Mouse (Mus musculus): ENCODE results near the gene Ddi2.

Gene Ddi2

GRCm38 (mm10) chr4:141655908-141656608, 67.2 kb downstream of the Ddi2 start:
- DNase-seq (ENCODE audit: low spot score in 2 of 2), result no peak

- DNase-seq (ENCODE audit: low spot score in 2 of 2), result no peak
Observed at GRCm38 (mm10) chr4:141654509-141654908, 68.7 kb downstream of the Ddi2 start.

GRCm38 (mm10) chr4:141653813-141654212, 69.4 kb downstream of the Ddi2 start:
- no peak for DNase-seq (ENCODE audit: low spot score in 2 of 2)

DNA sequence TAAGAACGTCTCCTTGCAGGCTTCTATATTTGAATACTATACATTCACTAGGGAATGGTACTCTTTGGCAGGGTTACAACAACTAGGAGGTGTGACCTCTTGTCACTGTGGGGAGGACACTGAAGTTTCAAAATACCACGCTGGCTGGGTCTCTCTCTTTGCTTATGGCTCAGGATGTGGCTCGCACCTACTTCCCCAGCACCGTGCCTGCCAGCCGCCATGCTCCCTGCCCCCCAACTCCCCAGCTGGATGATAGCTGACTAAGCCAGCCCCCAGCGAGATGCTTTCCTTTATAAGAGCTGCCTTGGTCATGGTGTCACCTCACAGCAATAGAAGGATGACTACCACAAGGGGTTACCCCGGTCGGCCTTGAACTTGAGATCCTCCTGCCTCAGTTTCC, 70.2 kb downstream of the Ddi2 start:
- no peak for DNase-seq (ENCODE audit: low spot score in 2 of 2)

DNA sequence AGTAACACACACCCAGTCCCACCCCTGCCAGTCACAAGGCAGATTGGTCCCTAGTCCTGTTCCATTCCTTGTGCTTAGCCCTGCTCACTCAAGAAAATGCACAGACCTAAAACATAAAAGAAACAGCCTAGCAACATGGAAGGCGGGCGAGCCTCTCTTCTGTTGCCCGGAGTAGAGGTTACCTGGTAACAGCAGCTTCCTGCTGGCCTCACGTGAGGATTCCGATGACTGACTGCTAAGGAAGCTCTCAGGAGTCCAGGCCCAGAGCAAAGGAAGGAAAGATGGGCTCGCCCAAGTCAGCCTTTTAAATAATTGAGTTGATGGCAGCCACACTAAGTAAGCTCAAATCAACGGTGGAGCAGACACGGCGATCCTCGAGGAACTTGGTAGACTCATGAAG, 71.3 kb downstream of the Ddi2 start:
- no peak for DNase-seq (ENCODE audit: low spot score in 2 of 2)

DNA sequence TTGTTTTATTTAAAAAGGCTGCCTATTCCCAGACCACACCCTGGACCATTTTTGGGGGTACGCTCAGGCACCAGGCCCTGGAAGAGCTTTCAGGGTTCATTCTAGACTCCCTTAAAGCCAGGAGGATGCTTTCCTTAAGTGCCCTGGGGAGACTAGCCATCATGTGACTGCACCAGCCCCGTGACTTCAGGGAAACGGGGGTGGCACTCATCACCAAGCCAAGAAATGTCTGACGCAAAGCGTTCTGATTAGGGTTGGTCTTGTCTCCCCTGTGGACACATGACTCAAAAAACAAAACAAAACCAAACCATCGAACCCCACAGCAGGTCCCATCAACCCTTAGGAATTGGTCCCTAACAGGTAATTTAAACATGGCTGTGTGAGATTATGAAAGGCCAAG, 71.9 kb downstream of the Ddi2 start:
- DNase-seq (ENCODE audit: low spot score in 2 of 2), result no peak

DNA sequence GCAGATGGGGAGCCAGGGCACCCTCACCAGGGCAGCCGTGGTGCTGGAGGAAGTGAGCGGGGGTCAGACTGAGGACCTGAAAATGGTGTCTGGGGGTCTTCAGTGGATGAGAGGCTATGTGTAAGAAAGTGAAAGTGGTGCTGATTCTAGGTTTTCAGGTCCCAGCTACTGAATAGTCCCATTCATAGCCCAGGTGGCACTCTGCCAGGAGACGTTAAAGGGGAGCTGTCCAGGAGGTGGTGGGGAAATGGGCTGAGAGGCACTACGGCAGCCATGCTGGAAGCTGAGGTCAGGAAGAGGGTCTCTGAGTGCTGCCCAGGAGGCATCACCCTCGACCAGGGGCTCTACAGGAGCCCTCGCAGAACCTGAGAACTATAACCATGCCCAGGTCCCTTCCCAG, 74.0 kb downstream of the Ddi2 start:
- DNase-seq (ENCODE audit: low spot score in 2 of 2), result no peak

GRCm38 (mm10) chr4:141648262-141648661, 75.0 kb downstream of the Ddi2 start:
- no peak for DNase-seq (ENCODE audit: low spot score in 2 of 2)

DNA sequence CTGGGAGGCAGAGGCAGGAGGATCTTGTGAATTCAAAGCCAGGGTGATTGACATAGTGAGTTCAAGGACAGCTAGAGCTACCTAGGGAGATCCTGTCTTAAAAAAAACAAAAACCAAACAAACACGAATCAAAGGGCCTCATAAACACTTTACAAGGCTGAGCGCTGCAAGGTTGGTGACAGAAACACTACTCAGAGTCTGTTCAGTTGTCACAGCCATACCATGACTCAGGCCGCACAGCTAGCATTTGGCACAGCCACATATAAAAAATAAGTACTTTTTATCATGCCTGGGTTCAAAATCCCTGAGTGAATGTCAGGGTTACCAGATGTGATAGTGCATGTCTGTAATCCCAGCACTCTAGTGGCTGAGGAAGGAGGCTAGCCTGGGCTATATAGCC, 76.0 kb downstream of the Ddi2 start:
- DNase-seq (ENCODE audit: low spot score in 2 of 2), result no peak

DNA sequence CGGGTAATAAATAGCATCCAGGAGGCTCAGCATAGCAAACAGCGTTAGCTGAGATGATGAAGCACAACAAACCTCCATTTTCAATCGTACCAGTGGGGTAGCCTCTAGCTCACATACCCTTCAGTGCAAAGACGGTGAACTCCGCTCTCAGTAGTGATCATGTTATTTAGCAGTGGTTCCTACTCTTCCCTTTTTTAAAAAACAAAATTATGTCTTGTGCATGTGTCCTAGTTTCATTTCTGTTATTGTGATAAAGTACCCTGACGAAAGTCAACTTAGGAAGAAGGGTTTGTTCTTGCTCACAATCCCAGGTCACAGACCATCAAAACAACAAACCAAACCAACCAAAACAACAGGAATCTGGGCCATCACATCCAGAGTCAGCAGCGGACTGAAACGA, 77.2 kb downstream of the Ddi2 start:
- no peak for DNase-seq (ENCODE audit: low spot score in 2 of 2)

DNA sequence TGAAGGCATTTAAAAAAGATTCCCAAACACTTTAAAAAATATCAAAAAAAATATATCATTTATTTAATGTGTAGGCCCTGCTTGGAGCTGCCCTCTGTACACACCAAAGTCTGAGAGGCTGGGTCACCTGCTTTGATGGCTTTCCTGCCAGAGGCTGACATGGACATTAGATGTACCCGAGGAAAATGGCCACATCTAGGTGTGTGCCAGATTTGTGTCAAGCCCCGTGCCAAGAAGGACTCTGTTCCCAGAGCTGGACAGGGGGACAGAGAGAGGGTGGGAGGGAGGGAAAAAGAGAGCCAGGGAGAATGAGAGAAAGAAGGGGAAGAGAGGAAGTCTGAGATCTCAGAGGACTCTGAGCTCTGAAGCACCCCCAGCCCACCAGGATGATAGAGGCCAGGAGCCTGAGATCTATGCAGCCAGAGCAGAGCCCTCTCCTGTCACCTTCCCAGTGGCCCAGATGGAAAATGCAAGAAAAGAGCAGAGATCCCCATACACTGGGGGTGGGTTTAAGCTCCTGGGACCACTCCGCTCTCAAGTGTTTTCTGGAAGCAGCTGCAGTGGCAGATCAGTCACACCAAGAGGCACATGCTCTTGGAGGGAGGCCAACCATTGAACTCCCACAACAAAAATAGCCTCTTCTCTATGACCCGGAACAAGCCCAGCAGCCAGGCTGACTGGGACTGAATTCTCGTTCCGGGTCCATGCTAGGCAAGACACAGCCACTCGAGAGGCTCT, 79.9 kb downstream of the Ddi2 start:
- DNase-seq (ENCODE audit: low spot score in 2 of 2), result peak in 1 of 2 experiments; percentile 71

DNA sequence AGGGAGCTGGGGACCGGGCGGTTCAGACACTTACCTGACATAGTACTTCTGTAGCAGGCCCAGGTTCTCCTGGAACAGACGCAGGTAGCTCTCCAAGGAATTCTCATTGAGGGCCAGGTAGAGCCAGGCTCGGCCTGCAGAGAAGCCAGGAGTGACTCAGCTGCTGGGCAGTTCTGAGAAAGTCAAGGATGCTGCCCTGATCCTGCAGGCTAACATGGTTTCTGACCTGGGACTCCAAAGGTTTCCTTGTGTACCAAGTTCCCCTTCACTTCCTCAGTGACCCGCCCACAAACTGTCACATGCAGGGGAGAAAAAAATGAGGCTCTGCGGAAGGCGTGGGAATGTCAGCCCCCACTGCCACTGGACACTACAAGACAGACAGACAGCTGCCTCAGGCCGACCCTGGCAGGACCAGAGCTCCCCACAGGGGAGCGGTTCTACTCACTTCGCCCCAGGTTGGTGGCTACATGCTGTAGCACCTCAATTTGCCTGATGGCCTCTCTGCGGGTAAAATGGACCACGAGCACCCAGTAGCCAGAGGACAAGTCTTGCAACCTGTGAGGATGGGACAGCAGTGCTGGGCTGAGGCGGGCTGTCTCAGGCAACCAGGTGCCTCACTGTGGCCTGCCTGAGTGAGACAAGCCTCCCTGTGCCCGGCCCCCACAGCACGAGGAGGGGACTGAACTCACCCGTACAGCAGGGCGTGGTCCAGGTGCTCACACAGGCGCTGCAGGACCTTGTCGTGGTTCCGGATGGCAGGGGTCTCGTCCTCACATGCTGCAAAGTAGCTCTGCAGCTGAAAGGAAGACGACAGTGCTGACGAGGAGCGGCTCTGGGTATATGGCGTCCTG, 81.0 kb downstream of the Ddi2 start:
- DNase-seq (ENCODE audit: low spot score in 2 of 2), result no peak

- DNase-seq (ENCODE audit: low spot score in 2 of 2), result no peak
Observed at GRCm38 (mm10) chr4:141641353-141641771, 81.9 kb downstream of the Ddi2 start.

GRCm38 (mm10) chr4:141639474-141639873, 83.7 kb downstream of the Ddi2 start:
- DNase-seq (ENCODE audit: low spot score in 2 of 2), result no peak

- DNase-seq (ENCODE audit: low spot score in 2 of 2), result no peak
Observed at GRCm38 (mm10) chr4:141636693-141637092, 86.5 kb downstream of the Ddi2 start.

- no peak for DNase-seq (ENCODE audit: low spot score in 2 of 2)
Observed at GRCm38 (mm10) chr4:141635991-141636390, 87.2 kb downstream of the Ddi2 start.

DNA sequence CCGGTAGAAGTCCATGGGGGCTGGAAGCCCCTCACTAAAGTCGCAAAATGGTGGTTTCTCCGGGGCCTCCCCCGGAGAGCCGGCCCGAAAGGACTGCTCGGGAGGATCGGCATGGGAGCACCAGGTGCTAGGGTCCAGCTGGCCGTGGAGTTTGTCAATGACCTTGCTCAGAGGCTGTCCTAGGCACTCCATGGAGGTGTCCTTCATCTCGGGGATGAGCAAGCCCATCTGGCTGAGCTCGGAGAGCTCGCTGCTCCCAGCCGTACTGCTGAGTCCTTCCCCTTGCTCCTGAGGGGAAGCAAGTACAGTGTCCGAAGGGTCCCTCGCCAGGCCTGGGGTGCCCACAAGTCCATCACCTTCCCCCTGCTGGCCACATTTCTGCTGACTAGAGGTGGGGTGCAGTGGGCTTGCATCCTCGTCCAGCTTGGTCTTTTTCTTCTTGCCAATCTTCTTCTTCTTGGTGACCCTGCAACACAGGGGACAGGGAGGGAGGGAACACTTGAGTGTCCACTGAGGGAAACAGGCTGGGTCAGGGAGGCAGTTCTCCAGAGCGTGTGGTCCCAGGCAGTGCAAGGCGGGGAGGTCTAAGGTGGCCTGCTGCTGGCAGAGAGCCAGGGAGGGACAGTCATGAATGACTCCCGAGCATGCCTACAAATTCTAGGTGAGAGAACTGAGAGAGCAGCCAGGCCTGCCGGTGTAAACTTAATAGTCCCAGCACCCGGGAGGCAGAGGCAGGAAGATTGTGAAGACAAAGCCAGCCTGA, 90.9 kb downstream of the Ddi2 start:
- DNase-seq (ENCODE audit: low spot score in 2 of 2), result no peak

DNA sequence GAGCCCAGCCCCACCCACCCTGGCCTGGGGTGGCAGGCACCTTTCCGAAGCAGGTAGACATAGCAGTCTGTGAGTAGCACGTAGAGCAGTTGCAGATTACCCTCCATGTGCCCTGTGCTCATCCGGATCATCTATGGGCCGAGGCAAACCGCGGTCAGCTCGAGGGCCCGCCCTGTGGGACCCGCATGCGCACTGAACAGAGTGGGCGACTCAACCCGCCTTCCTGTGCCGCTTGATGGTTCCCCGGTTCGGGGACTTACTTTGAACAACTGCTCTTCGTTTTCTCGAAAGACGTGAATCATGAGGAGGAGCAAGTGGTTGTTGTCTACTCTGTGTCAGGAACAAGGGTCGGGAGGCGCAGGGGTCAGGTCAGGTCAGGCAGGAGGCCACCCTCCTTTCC, 92.0 kb downstream of the Ddi2 start:
- DNase-seq (ENCODE audit: low spot score in 2 of 2), result no peak

DNA sequence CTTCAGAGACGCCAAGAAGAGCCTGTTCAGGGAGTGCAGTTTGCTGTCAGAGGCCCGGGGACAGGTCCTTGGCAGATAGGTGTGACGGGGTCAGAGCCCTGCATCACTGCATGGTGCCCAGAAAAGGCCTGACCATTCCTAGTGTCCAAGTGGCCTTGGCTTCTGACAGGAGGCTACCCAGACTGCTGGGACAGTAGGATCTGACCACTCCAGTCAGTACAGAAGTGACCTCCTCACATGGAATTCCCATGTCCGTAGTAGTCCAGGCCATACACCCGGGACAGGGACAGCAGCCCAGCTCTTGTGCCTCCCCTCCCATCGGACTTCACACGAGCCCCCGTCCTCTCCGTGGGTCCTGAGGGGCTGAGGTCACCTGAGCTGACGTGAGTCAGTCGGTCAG, 93.2 kb downstream of the Ddi2 start:
- DNase-seq (ENCODE audit: low spot score in 2 of 2), result no peak

- no peak for DNase-seq (ENCODE audit: low spot score in 2 of 2)
Observed at GRCm38 (mm10) chr4:141628661-141629060, 94.6 kb downstream of the Ddi2 start.

Data from cerebellum, postnatal 4 days (tissue).